Mouse (Mus musculus) spleen, postnatal 4 days (tissue): Measurements from ENCODE around the gene Psma6.

Source experiments
- DNase-seq, 2 experiments: peaks; one replicate each; pipeline ENCODE4 v3.0.0; 2022; ENCODE audit warnings: low spot score in 2 of 2

The Psma6 gene

DNA sequence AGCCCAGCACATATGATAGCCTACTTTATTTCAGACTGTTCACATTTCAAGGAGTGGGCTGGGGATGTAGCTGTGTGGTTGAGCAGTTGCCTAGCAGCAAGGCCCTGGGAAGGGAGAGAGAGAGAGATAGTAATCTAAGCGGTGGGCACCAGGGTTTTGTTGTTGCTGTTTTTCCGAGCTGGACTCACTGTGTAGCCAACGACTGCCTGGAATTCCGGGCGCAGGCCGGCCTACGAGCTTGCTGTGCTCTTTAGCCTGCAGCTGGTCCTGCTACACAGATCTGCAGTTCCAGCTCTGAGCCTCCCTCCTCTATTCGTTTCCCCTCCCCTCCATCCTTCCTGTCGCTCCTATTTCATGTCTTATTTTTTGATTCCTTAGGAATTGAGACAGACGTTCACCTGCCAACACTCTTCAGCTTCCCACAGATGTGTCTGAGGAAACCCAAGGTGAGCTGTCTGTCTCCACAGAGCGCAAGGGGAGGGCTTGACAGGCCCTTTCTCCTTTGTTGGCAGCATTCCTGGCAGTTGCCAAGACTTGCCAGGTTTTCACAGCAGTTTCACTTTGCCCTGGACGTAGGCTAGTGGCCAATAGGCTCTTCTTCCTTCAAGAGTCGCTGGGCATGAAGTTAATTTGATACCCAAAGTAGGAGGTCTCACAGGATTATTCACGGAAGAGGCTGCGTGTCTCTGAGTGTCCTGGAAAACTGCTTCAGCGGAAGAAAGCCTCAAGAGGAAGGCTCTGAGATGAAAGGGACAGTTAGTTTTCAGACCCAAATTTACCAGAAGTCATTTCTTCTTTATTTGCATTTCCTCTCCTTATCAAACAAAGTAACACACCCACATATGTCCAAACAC lies 80.2 kb downstream of the Psma6 start:
- no peak for DNase-seq

- no peak for DNase-seq
These were observed 80.9 kb downstream of the Psma6 start for GRCm38 (mm10) chr12:55464846-55465361.

DNA sequence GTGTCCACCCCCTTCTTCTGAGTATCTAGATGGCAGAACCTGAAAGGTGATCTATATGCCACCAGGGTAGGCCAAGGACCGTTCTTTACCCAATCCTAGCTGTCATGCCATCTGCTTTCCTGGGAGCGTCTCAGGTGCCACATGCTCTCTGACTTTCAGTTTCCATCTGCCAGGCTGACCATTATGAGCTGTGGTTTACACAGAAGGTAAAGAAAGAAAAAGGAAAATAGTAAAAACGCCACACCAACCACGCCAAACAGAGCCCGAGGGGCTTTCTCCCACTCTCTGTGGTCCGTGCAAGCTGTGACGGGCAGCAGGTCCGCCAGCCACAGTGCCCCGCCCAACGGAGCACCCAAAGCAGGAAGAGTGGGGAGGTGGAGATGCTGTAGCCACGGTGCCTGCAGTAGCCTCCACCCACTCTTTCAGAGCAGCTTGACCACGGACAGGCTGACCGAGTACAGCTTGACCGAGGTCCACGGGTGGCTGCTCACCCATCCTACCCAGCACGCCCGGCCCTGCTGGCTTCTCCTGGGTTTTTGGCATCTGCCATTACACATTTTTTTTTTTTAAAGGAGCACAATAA lies 81.5 kb downstream of the Psma6 start:
- DNase-seq, result peak in 1 of 2 experiments; percentile 73

DNA sequence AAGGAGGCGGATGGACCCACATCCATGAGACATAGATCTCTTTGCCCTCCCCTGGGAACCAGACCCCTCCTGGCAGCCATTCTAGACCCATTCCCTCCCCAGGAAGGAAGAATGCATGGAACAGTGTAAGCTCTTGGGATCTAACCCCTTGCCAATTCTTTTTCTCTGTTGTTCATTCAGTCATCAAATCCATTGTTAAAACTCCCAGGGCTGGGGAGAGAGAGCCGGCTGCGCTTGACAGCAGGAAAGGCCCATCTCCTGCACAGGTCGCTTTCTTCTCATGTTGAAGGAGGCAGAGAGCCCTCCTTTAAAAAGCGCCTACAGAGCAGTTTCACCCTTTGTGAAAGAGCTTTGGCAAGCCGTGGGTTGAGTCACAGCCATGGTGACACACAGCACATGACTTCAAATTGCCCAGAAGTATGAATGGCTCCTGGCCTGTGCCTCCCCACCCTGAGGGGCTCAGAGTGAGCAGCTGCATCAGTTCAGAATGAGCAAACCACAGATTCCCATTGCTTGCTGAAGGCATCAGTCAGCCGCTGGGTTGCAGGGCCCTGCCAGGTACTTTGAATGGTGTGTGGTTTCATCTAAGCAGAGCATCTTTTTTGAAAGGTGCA lies 82.2 kb downstream of the Psma6 start:
- DNase-seq, result no peak

- no peak for DNase-seq
These were observed 82.8 kb downstream of the Psma6 start for GRCm38 (mm10) chr12:55466816-55467215.

- DNase-seq, result no peak
These were observed 83.5 kb downstream of the Psma6 start for GRCm38 (mm10) chr12:55467331-55468180.
